Mouse (Mus musculus): ENCODE results near the gene Hoxd8. TPM values are rescaled to one million over a fixed set of nuclear protein-coding genes. Genes with fewer than 3 reads are reported as not detected.

Hoxd8 gene
- total RNA-seq (2015): not detected in 2 replicates
- not detected in 2 replicates for total RNA-seq (2017)

DNA sequence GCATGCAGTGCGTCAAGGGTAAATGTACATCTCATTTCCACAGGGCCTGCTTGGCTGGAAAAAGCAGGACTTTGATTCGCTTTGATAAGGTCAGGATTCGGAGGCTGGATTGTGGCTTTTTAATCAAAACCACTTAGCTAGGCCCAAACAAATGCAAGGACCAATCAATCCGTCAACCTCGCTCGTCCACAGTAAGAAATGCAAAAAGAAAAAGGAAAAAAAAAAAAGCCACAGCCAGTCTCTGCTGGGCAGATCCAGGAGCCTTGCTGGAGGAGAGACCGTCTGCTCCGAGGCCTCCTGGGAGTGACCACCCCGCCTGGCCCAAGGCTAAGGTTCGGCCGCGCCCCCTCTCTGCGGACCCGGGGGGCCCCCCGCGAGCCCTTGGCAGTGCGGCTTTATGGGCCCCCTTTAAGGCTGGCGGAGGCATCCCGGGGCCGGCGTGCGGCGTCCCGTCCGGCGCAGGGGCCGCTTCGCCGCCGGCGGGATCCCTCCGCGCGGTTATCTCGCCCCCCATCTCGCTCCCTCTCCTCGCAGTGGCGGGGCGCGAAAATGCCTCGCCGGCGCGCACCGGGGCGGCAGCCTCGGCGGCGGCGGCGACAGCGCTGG, at the start of gene Hoxd8:
TSS of gene Hoxd8 (plus strand) at position 223 of the 606 bp plus-strand sequence.
- ATAC-seq (ENCODE audit: poor library complexity, severe bottlenecking): no peak

DNA sequence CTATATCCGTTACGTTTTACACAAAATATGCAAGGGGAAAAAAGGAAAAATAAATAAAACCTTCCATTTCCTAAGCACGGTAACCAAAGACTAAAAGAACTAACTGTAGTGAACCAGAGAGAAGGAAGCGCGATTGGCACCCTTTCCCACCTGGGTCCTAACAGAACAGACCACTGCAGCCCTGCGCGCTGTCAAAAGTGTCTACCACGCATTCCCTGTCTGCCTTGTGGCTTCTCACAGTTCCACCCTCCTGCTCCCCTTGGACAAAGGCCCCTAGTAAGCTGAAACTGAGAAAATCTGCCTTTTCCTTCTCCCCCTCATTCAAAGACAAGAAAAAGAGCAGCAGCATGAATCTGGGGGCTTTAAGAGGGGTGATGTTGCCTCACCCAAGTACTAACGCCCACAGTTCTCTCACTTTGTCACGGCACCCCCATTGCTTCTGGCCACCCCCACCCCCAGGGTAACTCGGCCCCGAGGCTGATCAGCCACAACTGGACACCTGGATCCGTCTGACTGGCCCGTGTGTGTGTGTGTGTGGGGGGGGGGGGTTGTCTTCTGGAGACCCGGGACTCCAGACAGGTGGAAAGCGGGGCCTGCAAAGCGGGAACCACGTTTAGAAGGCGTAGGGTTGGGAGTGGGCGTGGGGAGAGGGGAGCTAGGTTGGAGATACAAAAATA, 49.5 kb upstream of the Hoxd8 start:
- no peak for ATAC-seq (ENCODE audit: poor library complexity, severe bottlenecking)

DNA sequence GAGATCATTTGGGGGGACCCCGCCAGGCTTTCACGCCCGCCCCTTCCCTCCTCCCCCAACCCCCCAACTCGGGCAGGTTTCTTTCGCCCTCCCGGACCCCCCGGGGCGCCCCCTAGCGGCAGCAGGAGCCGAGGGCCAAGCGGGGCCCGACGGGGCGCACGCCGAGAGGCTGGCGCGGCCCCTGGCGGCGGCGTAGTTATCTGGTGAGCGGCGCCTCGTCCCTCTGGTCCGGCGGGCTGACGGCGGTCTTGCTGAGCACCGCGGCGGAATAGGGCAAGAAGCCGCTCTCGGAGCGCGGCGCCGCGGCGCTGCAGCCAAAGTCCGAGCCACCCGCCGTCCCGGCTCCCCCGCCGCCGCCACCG, 49.0 kb upstream of the Hoxd8 start:
- peak; percentile 54 for ATAC-seq (ENCODE audit: poor library complexity, severe bottlenecking)

DNA sequence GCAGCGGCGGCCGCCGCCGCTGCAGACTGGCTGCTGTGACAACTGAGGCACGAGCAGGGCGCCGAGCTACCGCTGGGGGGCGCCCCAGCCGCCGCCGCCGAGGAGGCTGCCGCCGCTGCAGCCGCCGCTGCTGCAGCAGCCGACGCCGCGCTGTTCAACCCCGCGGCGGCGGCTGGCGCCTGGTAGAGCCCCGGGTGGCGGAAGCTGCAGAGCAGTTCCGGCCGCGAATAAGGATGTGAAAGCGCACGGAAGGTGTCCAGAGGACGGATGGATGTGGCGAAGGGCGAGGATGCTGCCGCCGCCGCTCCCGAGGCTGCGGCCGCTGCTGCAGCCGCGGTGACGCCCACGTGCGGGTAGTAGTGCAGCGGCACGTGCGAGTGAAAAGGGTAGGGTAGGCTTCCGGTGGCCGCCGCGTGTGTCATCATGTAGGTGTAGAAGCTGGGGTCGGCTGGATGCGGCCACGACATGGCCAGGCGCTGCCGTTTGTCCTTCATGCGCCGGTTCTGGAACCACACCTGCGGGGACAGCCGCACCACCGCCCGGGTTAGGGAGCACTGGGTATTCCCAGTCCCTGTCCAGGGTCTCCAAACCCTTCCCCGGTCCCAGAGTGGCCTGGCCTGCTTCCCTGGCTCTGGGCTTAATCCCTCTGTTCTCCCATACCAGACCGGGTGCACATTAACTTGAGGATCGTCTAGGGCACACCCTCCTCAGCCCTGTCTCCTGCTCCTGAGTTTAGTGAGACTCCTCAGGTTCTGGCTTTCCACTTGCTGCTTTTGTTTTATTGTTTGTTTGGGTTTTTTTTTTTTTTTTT, 48.4 kb upstream of the Hoxd8 start:
- peak; percentile 71 for ATAC-seq (ENCODE audit: poor library complexity, severe bottlenecking)

DNA sequence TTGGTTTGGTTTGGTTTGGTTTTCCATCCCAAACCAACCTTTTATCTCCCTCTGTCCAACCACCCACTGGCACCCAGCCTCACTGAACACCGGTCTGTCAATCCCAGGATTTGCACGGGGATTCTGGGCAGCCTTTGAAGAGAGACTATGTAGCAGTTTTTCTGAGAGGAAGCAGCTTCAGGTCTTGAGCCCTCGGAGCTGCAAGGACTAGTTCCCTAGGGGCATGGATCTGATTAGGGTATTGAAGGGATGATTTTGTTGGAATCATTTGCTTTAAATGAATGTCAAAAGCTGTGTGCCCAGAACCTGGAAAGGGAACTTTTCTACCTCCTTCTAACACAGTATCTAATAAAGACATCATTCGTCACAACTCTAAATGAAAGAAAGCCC, 47.8 kb upstream of the Hoxd8 start:
- ATAC-seq (ENCODE audit: poor library complexity, severe bottlenecking): no peak

DNA sequence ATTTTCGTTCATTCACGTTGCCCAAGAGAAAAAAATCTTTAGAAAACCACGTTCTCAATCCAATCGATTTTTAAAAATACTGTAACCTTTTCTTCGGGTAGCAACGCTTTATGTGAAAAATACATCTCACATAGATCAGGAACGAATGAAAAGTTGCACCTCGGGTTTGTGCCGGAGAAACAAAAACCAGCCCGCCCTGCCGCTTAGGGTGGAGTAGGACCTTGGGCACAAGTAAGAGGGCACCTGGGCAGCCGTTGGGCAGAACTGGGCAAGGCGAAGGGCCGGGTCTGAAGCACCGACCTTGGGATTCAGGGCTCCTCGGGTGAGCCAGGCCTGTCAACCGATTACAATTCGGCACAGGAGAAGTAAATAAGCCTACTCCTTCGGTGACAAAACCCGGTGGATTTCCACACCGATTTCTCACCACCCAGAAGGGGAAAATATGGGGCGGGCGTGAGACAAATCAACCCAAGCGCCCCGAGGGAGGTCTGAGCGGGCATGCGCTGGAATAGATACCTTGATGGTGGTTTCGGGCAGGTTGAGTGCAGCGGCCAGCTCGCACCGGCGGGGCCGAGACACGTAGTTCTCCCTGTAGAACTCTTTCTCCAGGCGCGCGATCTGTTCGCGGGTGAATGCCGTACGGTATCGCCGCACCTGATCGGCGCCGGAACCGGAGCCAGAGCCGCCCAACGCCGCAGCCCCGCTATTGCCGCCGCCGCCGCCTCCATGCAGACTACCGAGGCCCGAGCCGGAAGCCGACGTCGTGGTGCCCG, 47.0 kb upstream of the Hoxd8 start:
- no peak for ATAC-seq (ENCODE audit: poor library complexity, severe bottlenecking)

DNA sequence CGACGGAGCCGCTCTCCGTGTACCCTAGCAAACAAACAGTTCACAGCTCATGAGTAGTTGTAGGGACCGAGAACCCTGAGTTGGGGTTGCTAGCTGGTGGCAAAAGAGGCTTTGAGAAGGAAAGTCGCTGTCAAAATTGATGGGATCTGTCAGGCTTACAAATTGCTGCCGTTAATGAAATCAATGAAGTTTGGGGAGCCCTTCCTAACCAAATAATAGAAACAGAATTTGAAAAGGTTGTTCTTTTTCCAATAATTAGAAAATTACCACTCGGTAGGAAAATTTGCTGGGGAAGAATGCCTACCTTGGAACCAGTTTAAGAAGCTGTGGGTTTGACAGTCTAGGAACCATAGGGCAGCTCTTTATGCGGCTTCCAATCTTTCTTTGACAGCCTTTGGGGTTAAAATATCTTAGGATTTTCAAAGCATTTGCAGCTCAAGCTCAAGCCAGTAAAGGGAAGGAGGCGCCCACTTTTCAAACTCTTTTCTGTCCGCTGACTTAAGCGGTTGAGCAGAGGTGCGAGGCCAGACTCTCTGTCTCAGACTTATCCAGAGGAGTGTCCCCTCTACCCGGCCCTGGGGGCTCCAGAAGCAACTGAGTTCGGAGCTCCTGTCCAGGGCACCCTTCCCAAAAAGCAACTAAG, 46.3 kb upstream of the Hoxd8 start:
- no peak for ATAC-seq (ENCODE audit: poor library complexity, severe bottlenecking)

DNA sequence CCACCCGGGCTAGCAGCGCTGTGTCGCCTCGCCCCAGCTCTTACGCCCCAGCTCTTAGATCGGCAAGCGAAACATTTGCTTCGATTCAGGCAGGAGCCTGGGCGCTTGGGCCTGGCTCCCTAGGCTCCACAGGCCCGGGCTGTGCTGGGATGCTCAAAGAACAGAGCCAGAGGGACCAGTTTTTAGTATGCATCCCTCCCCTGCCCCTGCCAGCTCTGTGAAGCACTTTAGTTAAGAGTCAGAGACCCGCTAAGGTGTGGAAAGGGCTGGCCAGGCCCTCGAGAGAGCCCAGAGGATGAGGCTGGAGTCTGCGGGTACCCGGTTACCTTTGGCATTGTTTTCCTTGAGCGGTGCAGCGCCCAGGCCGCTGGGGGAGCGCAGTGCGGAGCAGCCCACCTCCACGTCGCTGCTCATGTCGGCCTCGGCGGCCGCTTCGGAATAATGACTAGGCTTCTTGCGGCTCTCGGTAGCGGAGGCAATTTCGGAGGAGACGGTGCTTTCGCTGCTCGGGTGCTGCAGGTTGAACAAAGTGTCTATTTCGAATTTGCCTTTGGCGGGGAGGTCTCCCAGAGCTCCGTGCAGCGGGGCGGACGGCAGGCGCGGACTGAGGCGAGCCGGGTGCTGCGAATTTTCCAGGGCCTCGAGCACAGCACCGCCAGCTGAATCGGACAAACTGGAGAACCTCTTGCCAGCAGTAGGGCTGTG, 45.6 kb upstream of the Hoxd8 start:
- ATAC-seq (ENCODE audit: poor library complexity, severe bottlenecking): no peak

DNA sequence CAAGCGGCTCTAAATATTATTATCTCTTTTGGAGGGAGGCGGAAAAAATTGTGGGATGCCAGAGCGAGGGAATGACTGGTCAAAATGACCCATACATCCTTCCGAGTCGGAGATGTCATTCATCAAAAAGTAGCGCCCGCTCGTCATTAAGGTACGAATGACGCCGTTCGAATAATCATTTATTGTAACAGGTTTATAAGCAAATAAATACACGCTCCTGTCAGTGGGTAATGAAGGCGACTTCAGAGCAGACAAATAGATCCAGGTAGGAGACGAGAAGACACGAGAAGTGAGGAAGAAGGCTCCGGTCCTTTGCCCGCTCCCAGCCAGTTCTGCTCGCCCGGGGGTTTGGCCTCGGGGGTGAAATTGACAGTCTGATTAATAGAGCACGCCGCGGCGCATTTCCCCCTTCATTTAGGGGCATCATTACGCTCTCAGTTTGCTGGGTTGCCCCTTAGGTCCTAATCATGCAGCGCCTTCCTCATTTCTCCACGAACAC, 44.9 kb upstream of the Hoxd8 start, which contains the start of gene Evx2:
TSS of gene Evx2 (minus strand) at position 51 of the 499 bp plus-strand sequence.
- no peak for ATAC-seq (ENCODE audit: poor library complexity, severe bottlenecking)

DNA sequence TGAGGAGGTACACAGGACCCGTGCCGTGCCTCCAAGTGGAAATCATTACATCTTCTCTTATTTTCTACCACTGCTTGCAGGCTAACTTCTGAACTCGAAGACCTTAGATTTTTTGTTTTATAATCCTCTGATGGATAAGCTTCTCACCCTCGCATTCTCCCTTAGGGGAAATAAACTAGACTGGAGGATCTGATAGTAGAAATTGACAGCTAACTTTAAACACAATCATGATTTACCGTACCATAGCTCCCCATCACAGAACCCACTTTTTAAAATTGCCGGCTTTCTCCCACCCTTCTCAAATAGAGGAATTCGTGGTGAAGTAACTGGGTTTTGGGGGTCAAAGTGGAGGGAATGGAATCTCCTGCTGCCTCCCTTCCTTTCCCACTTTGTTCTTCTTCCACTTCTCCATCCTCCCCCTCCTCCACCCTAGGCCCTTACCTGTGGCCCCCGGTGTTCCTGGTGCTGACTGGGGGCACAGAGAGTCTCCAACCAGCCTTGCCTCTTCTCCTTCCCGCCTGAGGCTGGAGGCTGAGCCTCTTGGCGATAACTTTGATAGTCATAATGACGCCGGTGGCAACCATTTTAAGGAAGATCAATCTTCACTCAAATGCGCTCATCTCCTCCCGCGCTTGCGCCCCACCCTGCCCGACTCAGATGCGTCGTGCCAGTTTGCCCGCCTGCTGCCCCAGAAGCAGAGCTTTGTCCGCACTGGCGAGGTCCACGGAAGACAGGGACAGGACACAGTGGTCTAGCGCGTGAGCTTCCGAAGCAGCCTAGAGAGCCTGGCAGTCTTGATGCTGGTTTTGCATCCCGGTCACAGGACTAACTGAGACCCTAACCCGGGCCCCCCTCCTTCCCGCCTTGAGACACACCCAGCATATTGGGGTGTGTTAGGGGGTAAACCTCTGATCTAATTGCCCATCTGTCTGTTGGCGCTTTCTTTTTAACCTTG, 43.7 kb upstream of the Hoxd8 start:
- no peak for ATAC-seq (ENCODE audit: poor library complexity, severe bottlenecking)

DNA sequence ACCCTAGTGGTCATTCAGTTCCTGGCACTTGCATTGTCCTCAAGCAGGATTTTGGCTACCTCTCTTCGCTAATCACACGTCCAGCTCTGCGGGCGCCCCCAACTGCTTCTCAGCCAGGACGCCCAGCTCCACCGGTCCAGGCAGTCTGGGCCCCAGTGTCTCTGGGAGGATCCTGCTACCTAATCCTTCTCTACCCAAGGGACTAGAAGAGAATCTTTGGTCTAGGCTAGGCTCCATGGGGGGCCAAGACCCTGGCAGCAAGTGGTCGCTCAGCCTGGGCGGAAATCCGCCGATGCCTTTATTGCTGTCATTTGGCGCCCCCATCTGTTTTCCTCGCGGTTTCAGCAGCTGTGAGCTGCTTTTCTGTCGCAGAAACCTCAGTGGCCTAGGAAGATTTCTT, 42.7 kb upstream of the Hoxd8 start:
- no peak; the same call in 1 of the 2 replicates for ATAC-seq (ENCODE audit: poor library complexity, severe bottlenecking)

DNA sequence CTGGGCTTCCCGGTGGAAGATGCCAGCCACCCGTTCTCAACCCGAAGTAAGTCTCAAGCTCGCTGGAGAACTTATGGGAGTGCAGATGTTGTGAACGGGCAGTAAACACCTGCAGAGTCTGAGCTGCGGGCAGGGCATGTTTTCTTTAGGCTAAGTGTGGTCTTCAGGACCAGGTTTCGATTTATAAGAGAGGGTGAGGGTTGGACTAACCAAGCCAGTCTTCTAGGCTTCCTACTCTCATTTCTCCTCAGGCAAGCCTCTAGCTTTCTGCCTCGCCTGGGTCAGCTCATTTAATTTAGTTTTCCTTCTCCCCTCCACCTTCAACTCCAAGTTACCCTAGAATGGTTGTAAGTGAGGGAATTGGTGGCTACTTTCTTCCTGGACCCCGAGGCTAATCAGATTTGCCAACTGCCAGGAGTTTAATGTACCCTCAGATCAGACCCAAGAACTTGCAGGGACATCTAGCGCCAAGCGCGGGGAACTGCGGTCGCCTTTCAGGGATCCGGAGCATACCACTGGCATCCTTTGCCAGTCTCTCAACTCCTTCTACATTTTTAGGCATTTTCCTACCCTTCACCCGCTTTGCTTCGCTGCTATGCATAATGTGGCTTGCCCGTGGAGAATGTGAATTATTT, 41.0 kb upstream of the Hoxd8 start:
- peak; percentile 39; the same call in 1 of the 2 replicates for ATAC-seq (ENCODE audit: poor library complexity, severe bottlenecking)

DNA sequence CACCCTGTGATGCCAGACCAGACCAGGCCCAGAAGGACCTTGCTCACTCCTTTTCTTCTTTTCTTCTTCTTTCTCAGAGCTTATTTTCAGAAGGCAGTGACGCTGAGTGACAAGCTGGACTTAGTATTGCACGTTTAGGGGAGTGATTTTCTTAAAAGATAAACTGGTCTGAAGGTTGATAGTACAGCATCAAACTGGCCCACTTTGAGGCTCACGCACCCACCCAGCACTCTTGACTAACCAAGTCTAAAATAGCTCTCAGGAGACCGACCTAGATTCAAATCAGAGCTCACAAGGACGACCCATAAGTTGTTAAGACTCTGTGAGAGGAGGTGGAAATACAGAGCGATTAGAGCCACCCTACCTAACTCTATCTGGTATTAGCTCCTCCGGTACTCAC, 38.0 kb upstream of the Hoxd8 start:
- ATAC-seq (ENCODE audit: poor library complexity, severe bottlenecking): no peak

DNA sequence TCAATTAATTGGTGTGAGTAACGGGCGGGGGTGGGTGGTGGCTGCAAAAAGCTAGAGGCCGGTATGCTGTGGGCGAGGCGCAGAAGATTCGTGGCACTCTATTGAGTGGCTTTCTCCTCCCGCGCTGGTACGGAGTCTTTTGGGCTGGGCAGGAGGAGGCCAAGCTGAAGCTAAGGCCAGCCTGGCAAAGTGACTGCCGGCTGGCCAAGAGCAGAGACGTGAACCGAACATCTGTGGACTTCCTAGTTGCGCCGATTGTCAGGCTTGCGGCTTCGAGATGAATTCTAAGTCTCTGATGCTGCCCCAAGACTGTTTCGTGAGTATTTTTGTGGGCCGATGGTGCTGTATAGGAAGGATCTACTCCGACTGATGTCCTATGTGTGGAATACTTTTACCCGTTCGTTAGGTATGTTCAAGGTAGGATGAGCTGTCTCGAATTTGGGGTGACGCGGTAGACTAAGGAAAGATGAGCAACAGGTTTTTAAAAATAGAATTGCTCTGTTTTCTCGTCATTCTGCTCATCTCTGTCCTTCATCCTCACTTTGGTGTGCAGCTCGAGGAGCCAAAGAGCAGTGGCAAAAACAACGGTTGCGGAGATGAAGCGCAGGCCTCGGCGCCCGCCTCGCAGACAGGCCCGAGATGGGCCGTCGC, 37.1 kb upstream of the Hoxd8 start:
- no peak for ATAC-seq (ENCODE audit: poor library complexity, severe bottlenecking)

DNA sequence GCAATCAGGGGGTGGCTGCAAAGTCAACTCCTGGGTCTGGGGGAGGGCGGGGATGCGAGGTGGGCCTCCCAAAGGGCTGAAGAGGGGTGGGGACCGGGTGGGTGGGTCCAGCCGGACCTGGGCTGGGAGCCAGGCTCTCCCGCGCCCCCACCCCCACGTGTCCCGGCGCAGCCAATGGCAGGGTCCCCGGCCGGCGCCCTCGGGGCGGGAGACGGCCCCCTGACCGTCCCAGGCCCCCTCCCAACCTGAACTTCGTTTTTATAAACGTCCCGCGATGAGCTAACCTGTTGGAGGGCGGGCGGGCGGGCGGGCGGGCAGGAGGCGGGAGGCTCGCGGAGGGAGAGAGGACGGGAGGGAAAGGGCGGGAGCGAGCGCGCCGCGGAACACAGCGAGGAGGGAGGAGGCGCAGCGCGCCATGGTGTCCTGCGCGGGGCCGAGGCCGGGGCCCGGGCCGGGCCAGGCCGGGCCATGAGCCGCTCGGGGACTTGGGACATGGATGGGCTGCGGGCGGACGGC, 36.5 kb upstream of the Hoxd8 start, which contains the start of gene Hoxd13:
TSS of gene Hoxd13 (plus strand) at position 469 of the 516 bp plus-strand sequence.
- no peak for ATAC-seq (ENCODE audit: poor library complexity, severe bottlenecking)

DNA sequence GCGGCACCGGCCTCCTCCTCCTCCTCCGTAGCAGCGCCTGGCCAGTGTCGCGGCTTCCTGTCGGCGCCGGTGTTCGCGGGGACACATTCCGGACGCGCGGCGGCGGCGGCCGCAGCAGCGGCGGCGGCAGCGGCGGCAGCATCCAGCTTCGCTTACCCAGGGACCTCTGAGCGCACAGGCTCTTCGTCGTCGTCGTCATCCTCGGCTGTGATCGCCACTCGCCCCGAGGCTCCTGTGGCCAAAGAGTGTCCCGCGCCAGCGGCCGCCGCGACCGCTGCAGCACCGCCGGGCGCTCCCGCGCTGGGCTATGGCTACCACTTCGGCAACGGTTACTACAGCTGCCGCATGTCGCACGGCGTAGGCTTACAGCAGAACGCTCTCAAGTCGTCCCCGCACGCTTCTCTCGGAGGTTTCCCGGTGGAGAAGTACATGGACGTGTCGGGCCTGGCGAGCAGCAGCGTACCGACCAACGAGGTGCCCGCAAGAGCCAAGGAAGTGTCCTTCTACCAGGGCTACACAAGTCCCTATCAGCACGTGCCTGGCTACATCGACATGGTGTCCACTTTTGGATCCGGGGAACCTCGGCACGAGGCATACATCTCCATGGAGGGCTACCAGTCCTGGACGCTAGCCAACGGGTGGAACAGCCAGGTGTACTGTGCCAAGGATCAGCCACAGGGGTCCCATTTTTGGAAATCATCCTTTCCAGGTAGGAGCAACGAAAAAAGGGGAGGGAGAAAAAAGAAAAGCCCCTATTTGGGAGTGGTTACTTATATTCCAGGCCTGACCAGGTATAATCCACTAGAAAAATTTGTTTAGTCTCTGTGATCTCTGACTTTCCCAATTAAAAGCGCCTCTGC, 35.8 kb upstream of the Hoxd8 start:
- no peak for ATAC-seq (ENCODE audit: poor library complexity, severe bottlenecking)
